ENCODE assay signal across 8 mouse cellular contexts in the genomic region with DNA sequence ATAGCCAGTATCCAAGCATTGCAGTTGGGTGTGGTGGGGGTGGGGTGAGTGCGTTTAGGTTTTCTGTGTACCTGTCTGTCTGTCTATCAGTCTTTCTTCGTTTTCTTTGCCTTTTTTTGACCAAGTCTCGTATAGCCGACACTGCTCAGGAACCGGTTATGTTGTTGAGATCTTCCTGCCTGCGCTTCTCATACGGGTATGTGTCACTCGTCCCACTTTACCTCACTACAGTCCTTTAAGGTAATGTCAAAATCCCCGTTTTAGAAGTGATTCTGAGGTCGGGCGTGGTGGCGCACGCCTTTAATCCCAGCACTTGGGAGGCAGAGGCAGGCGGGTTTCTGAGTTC. TPM values are rescaled to one million over a fixed set of nuclear protein-coding genes. Genes with fewer than 3 reads are reported as not detected.
DNase-seq lines count a peak whose midpoint lies in the region; ATAC-seq and TF ChIP-seq lines count a peak whose summit lies in the region.

No protein-coding gene starts in this region.

- 10% methylated on average over 14 of the region's 14 CpGs for WGBS in forebrain, embryonic 14.5 days
- 8% methylated on average over 14 of the region's 14 CpGs for WGBS in liver, embryonic 14.5 days (ENCODE audit: insufficient replicate concordance)

- H3K4me1 ChIP-seq in forebrain, embryonic 14.5 days (ENCODE audit: control insufficient read depth, insufficient read depth, low read length) = 0 out of 2 replicates have a peak, but pooled peaks cover 3% of the 10 kb centered on the region
- H3K4me1 ChIP-seq in liver, embryonic 14.5 days (replicated peaks; ENCODE audit: control insufficient read depth in 2 of 2, insufficient read depth in 2 of 2, low read length in 1 of 2) = peaks cover 0 to 6% of the 10 kb centered on the region in 2 experiments; a peak in 1 of 4 replicates

- DNase-seq in gastrocnemius, adult 2 months = no peak
- DNase-seq in gastrocnemius, adult 18-20 months (ENCODE audit: low spot score) = no peak
- no peak for DNase-seq in forebrain, embryonic 14.5 days (ENCODE audit: low spot score)
- no peak for DNase-seq in liver, embryonic 14.5 days (ENCODE audit: low read depth in 3 of 3, low spot score in 3 of 3)
- DNase-seq in adrenal gland, adult 2 months = no peak
- no peak for DNase-seq in urinary bladder, postnatal 25 days (ENCODE audit: low spot score)
- no peak for DNase-seq in cerebellum, adult 9-10 months

- TF ChIP-seq CTCF in gastrocnemius, adult 2 months (IDR thresholded peaks at IDR 0.05) = no peak
- TF ChIP-seq CTCF in liver, embryonic 14.5 days (IDR thresholded peaks at IDR 0.05; ENCODE audit: low read depth) = no peak; the same call in 1 of the 2 replicates

- peak overlapping the region; percentile 72 for H3K4me3 ChIP-seq in gastrocnemius, adult 2 months
- H3K4me3 ChIP-seq in forebrain, embryonic 14.5 days (ENCODE audit: low read depth, low read length) = peak overlapping the region; percentile 68
- H3K4me3 ChIP-seq in liver, embryonic 14.5 days (ENCODE audit: insufficient read depth in 1 of 2, low read depth in 2 of 2, low read length in 2 of 2) = peak overlapping the region; percentile 84 to 91

- H3K36me3 ChIP-seq in forebrain, embryonic 14.5 days (ENCODE audit: control insufficient read depth, insufficient read depth, low read length) = no peaks in the 10 kb centered on the region
- H3K36me3 ChIP-seq in liver, embryonic 14.5 days (replicated peaks; ENCODE audit: control insufficient read depth, insufficient read depth, low read depth) = no peaks in the 10 kb centered on the region

- ATAC-seq in CD4-positive, CD25-positive, alpha-beta regulatory T cell, adult 4 months = peak; percentile 36
- ATAC-seq in forebrain, embryonic 14.5 days = peak; percentile 61; the same call in 1 of the 2 replicates
- no peak for ATAC-seq in liver, embryonic 14.5 days (ENCODE audit: insufficient read depth)

- no peaks in the 10 kb centered on the region for H3K9me3 ChIP-seq in forebrain, embryonic 14.5 days (replicated peaks; ENCODE audit: control insufficient read depth, low read length)
- H3K9me3 ChIP-seq in liver, embryonic 14.5 days (ENCODE audit: control insufficient read depth, low read length) = no peaks in the 10 kb centered on the region

- intact Hi-C loops in gastrocnemius, adult 2 months (cut with DNase I) = loop anchor here (5.0 to 10.0 kb wide), 3 partner anchors 89 to 289 kb away; no protein-coding TSS in a partner anchor

- no peak for TF ChIP-seq EP300 in liver, embryonic 14.5 days (IDR thresholded peaks at IDR 0.05; ENCODE audit: low read depth)

- peak overlapping the region; percentile 69 for H3K9ac ChIP-seq in forebrain, embryonic 14.5 days (ENCODE audit: low read length)
- no peak overlapping the region; the same call in 1 of the 2 replicates for H3K9ac ChIP-seq in liver, embryonic 14.5 days (replicated peaks)

- no peaks in the 10 kb centered on the region for H3K27me3 ChIP-seq in forebrain, embryonic 14.5 days (replicated peaks; ENCODE audit: control insufficient read depth, insufficient read depth, low read length)
- no peaks in the 10 kb centered on the region for H3K27me3 ChIP-seq in liver, embryonic 14.5 days (ENCODE audit: control insufficient read depth, insufficient read depth, low read length)

- peak overlapping the region; percentile 54 for H3K4me2 ChIP-seq in forebrain, embryonic 14.5 days (ENCODE audit: low read length)
- H3K4me2 ChIP-seq in liver, embryonic 14.5 days (ENCODE audit: low read depth) = peak overlapping the region; percentile 91

- H3K27ac ChIP-seq in gastrocnemius, adult 2 months = peak overlapping the region; percentile 97
- H3K27ac ChIP-seq in forebrain, embryonic 14.5 days (ENCODE audit: low read depth, low read length) = no peak overlapping the region
- no peak overlapping the region for H3K27ac ChIP-seq in liver, embryonic 14.5 days

RNA-seq across cellular contexts. Expression of gene Ccdc28a, which starts 0.6 kb away (rescaled TPM):
- total RNA-seq in gastrocnemius, adult 2 months (2021) = 1 to 10 TPM; 7.6 to 9.1 TPM
- total RNA-seq in gastrocnemius, adult 18-20 months (2021) = 1 to 10 TPM; 8.2 to 9.5 TPM
- 10 to 100 TPM; 42.8 to 50.3 TPM for polyA plus RNA-seq in CD4-positive, CD25-positive, alpha-beta regulatory T cell, adult 4 months (2017; shearing (Covaris generic))
- 8.9 and 10.3 TPM in 2 replicates for polyA plus RNA-seq in forebrain, embryonic 14.5 days (2014; fragmentation: Nextera tagmentation; extraction: Ambion mirVana)
- 3.7 and 6.2 TPM in 2 replicates for polyA plus RNA-seq in liver, embryonic 14.5 days (2012; rRNA removed)
- polyA plus RNA-seq in liver, embryonic 14.5 days (2014; fragmentation: Nextera tagmentation; extraction: Ambion mirVana) = 6.6 TPM in 2 replicates
- total RNA-seq in adrenal gland, adult 2 months (2021) = 10 to 100 TPM; 10.5 to 12.2 TPM
- 15.4 and 18.2 TPM in 2 replicates for polyA plus RNA-seq in adrenal gland, adult 2 months (2012; rRNA removed)

RNA-seq across cellular contexts. Expression of gene Ect2l, which starts 24.7 kb away (rescaled TPM):
- total RNA-seq in gastrocnemius, adult 2 months (2021) = not detected
- under 1 TPM; 0.14 to 0.30 TPM for total RNA-seq in gastrocnemius, adult 18-20 months (2021)
- polyA plus RNA-seq in CD4-positive, CD25-positive, alpha-beta regulatory T cell, adult 4 months (2017; shearing (Covaris generic)) = 1 to 10 TPM; 1.2 to 1.7 TPM
- 0.27 TPM in 1 of 2 replicates, not detected in the other for polyA plus RNA-seq in forebrain, embryonic 14.5 days (2014; fragmentation: Nextera tagmentation; extraction: Ambion mirVana)
- polyA plus RNA-seq in liver, embryonic 14.5 days (2012; rRNA removed) = 0.08 TPM in 2 replicates
- polyA plus RNA-seq in liver, embryonic 14.5 days (2014; fragmentation: Nextera tagmentation; extraction: Ambion mirVana) = 0.06 TPM in 1 of 2 replicates, not detected in the other
- total RNA-seq in adrenal gland, adult 2 months (2021) = not detected
- polyA plus RNA-seq in adrenal gland, adult 2 months (2012; rRNA removed) = not detected in 2 replicates
